ENCODE assay signal across 8 mouse cellular contexts in genomic region chr11:31368965-31369647, GRCm38 (mm10). TPM values are rescaled to one million over a fixed set of nuclear protein-coding genes. Genes with fewer than 3 reads are reported as not detected.
DNase-seq lines count a peak whose midpoint lies in the region; ATAC-seq and TF ChIP-seq lines count a peak whose summit lies in the region.

No protein-coding gene starts in this region.

- H3K9me3 ChIP-seq in heart, embryonic 12.5 days (replicated peaks): no peaks in the 10 kb centered on the region
- no peaks in the 10 kb centered on the region for H3K9me3 ChIP-seq in liver, postnatal 0 days (ENCODE audit: low read length)
- H3K9me3 ChIP-seq in neural tube, embryonic 14.5 days (ENCODE audit: control insufficient read depth, low read length): no peaks in the 10 kb centered on the region

- H3K27me3 ChIP-seq in spleen, adult 2 months (ENCODE audit: control insufficient read depth, insufficient read depth, low read length): peaks cover 3% of the 10 kb centered on the region; the same call in 1 of the 2 replicates
- H3K27me3 ChIP-seq in heart, embryonic 12.5 days (replicated peaks): peaks cover 35% of the 10 kb centered on the region
- peaks cover 46% of the 10 kb centered on the region for H3K27me3 ChIP-seq in liver, postnatal 0 days (ENCODE audit: insufficient read depth, low read length)
- H3K27me3 ChIP-seq in neural tube, embryonic 14.5 days (ENCODE audit: control insufficient read depth, insufficient read depth, low read length): peaks cover 26% of the 10 kb centered on the region

- TF ChIP-seq CTCF in spleen, adult 2 months (IDR thresholded peaks at IDR 0.05; ENCODE audit: extremely low read depth, insufficient read depth, insufficient read length, insufficient replicate concordance): no peak
- no peak for TF ChIP-seq CTCF in liver, postnatal 0 days (IDR thresholded peaks at IDR 0.05; ENCODE audit: low read depth)

- 3% methylated on average over 50 of the region's 50 CpGs for WGBS in spleen, adult 2 months
- under 1% methylated on average over 50 of the region's 50 CpGs for WGBS in heart, embryonic 12.5 days
- WGBS in liver, postnatal 0 days (ENCODE audit: insufficient replicate concordance): 1% methylated on average over 50 of the region's 50 CpGs
- WGBS in neural tube, embryonic 14.5 days: under 1% methylated on average over 50 of the region's 50 CpGs

- peak overlapping the region; percentile 26; the same call in 1 of the 2 replicates for H3K27ac ChIP-seq in spleen, adult 2 months (ENCODE audit: insufficient read depth, low read length)
- peak overlapping the region; percentile 46 for H3K27ac ChIP-seq in heart, embryonic 12.5 days (ENCODE audit: poor library complexity, severe bottlenecking)
- no peak overlapping the region for H3K27ac ChIP-seq in liver, postnatal 0 days (ENCODE audit: low read depth)
- no peak overlapping the region for H3K27ac ChIP-seq in neural tube, embryonic 14.5 days (ENCODE audit: low read depth, low read length)

- H3K36me3 ChIP-seq in spleen, adult 2 months (ENCODE audit: control insufficient read depth, insufficient read depth, low read length): no peaks in the 10 kb centered on the region
- H3K36me3 ChIP-seq in heart, embryonic 12.5 days: no peaks in the 10 kb centered on the region
- no peaks in the 10 kb centered on the region for H3K36me3 ChIP-seq in liver, postnatal 0 days (replicated peaks; ENCODE audit: insufficient read depth, low read length)
- no peaks in the 10 kb centered on the region for H3K36me3 ChIP-seq in neural tube, embryonic 14.5 days (ENCODE audit: control insufficient read depth, insufficient read depth, low read length)

- H3K9ac ChIP-seq in heart, embryonic 12.5 days: peak overlapping the region; percentile 74
- H3K9ac ChIP-seq in liver, postnatal 0 days (replicated peaks): no peak overlapping the region
- peak overlapping the region; percentile 47; the same call in 1 of the 2 replicates for H3K9ac ChIP-seq in neural tube, embryonic 14.5 days (replicated peaks; ENCODE audit: low read depth, low read length)

- H3K4me3 ChIP-seq in spleen, adult 2 months (ENCODE audit: extremely low read depth, insufficient read depth, insufficient read length): peak overlapping the region; percentile 44
- H3K4me3 ChIP-seq in heart, embryonic 12.5 days: peak overlapping the region; percentile 64
- H3K4me3 ChIP-seq in liver, postnatal 0 days (ENCODE audit: low read depth, low read length): peak overlapping the region; percentile 44
- H3K4me3 ChIP-seq in neural tube, embryonic 14.5 days (ENCODE audit: low read depth, low read length): peak overlapping the region; percentile 54

- peak overlapping the region; percentile 92 for H3K4me2 ChIP-seq in heart, embryonic 12.5 days
- peak overlapping the region; percentile 74 for H3K4me2 ChIP-seq in liver, postnatal 0 days (ENCODE audit: low read depth, low read length)
- H3K4me2 ChIP-seq in neural tube, embryonic 14.5 days (ENCODE audit: low read depth, low read length): peak overlapping the region; percentile 100

- no peaks in the 10 kb centered on the region; the same call in 1 of the 2 replicates for H3K4me1 ChIP-seq in spleen, adult 2 months (ENCODE audit: control insufficient read depth, insufficient read depth, insufficient read length)
- H3K4me1 ChIP-seq in heart, embryonic 12.5 days (replicated peaks): peaks cover 22% of the 10 kb centered on the region
- peaks cover 13% of the 10 kb centered on the region for H3K4me1 ChIP-seq in liver, postnatal 0 days (ENCODE audit: insufficient read depth)
- H3K4me1 ChIP-seq in neural tube, embryonic 14.5 days (ENCODE audit: control insufficient read depth, insufficient read depth, low read length): peaks cover 18% of the 10 kb centered on the region

- no peak for TF ChIP-seq EP300 in liver, postnatal 0 days (IDR thresholded peaks at IDR 0.05; ENCODE audit: low read depth)

- DNase-seq in spleen, adult 2 months (ENCODE audit: low read depth in 1 of 2, low spot score in 2 of 2): no peak
- DNase-seq in spleen, adult 12 weeks (ENCODE audit: low spot score): no peak
- DNase-seq in fibroblast of lung, adult 2 months (ENCODE audit: low read depth): peak; percentile 30
- peak; percentile 56 for DNase-seq in kidney, postnatal 10 days
- DNase-seq in liver, postnatal 0 days: peak; percentile 47
- no peak for DNase-seq in B cell, adult 2 months

- peak; percentile 58 for ATAC-seq in heart, embryonic 12.5 days (ENCODE audit: insufficient number of reproducible peaks, low FRiP score)
- peak; percentile 46 for ATAC-seq in liver, postnatal 0 days
- ATAC-seq in neural tube, embryonic 14.5 days (ENCODE audit: low read depth): peak; percentile 73

- no peak for TF ChIP-seq POLR2A in spleen, adult 2 months (IDR thresholded peaks at IDR 0.05; ENCODE audit: low read depth, low read length)

RNA-seq across cellular contexts. Expression of gene Stc2, which starts 0.8 kb away (rescaled TPM):
- polyA plus RNA-seq in spleen, adult 2 months (2012; rRNA removed): 3.3 and 3.4 TPM in 2 replicates
- 3.7 and 3.8 TPM in 2 replicates for polyA plus RNA-seq in heart, embryonic 12.5 days (2016; fragmentation: Nextera tagmentation; extraction: Ambion mirVana)
- 0.19 and 0.43 TPM in 2 replicates for polyA plus RNA-seq in liver, postnatal 0 days (2015; fragmentation: Nextera tagmentation; extraction: Ambion mirVana)
- 0.55 and 0.85 TPM in 2 replicates for polyA plus RNA-seq in neural tube, embryonic 14.5 days (2014; fragmentation: Nextera tagmentation; extraction: Ambion mirVana)

Comparison
In these comparisons a context has a peak if more than half of its experiments do, and no peak if none do; other contexts are left out.
1. DNase-seq: peak in fibroblast of lung, adult 2 months (single experiment), kidney, postnatal 10 days (single experiment) and liver, postnatal 0 days (single experiment); none in spleen, adult 2 months (0 of 2), spleen, adult 12 weeks (single experiment) and B cell, adult 2 months (0 of 2).
2. H3K27ac ChIP-seq: peak in spleen, adult 2 months (single experiment) and heart, embryonic 12.5 days (single experiment); none in liver, postnatal 0 days (single experiment) and neural tube, embryonic 14.5 days (single experiment).
3. Peak in every context shown above with its lines, with median percentiles within 50 percentile points of each other: H3K4me3 ChIP-seq, ATAC-seq and H3K4me2 ChIP-seq.